Mouse (Mus musculus): ENCODE results near the gene Shisa2.
"Not testable (repeated sequence)": the region's sequence is repeated elsewhere in the genome, so short reads cannot be mapped to it uniquely, and the experiment has no call there.

DNA sequence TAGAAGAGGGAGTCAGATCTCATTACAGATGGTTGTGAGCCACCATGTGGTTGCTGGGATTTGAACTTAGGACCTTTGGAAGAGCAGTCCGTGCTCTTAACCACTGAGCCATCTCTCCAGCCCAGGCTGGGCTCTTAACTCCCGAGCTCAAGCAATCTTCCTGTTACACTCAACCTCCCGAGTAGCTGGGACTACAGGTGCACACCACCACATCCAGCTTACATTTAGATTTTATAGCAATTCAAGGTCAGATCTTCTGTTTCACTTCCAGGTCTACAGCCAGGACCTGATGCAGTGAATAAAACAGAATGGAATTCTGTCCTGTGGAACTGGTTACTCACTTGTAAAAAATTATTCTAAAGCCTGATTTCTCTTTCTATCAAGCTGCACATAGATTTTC is 11.0 kb upstream of the Shisa2 start:
- TF ChIP-seq POLR2A, CTCF (IDR thresholded peaks at IDR 0.05; ENCODE audit: extremely low read depth, insufficient read depth, low read length): not testable (repeated sequence)
